Mouse (Mus musculus) gonadal fat pad, adult 2 months (tissue): ENCODE data around the gene Ercc1. TPM values are rescaled to one million over a fixed set of nuclear protein-coding genes. Genes with fewer than 3 reads are reported as not detected.

ENCODE experiments used
- DNase-seq: peaks from one replicate; pipeline ENCODE4 v3.0.0-alpha.2; 2012; ENCODE audit warnings: low read depth
- polyA plus RNA-seq: library from polyadenylated mRNA; depleted of rRNA; stranded (reverse); fragments of >200 nt; gene quantifications from 2 replicates; pipeline ENCODE4 v1.2.3, GENCODE M21; 2012; rRNA removed

The Ercc1 gene
- 49.0 and 57.8 TPM in 2 replicates for polyA plus RNA-seq

- no peak for DNase-seq
Observed at GRCm38 (mm10) chr7:19344237-19344847, at the start of gene Ercc1. Gene Ercc1 (plus strand): TSS chr7:19344778.

GRCm38 (mm10) chr7:19295503-19296185, 48.9 kb upstream of the Ercc1 start:
- DNase-seq, result no peak

GRCm38 (mm10) chr7:19297034-19297433, 47.5 kb upstream of the Ercc1 start:
- DNase-seq, result no peak

GRCm38 (mm10) chr7:19297794-19298193, 46.8 kb upstream of the Ercc1 start:
- DNase-seq, result no peak

GRCm38 (mm10) chr7:19299194-19299593, 45.4 kb upstream of the Ercc1 start:
- DNase-seq, result no peak

GRCm38 (mm10) chr7:19300501-19301421, 43.8 kb upstream of the Ercc1 start:
- DNase-seq, result no peak

GRCm38 (mm10) chr7:19301461-19302263, 42.9 kb upstream of the Ercc1 start:
- no peak for DNase-seq

- DNase-seq, result no peak
Observed at GRCm38 (mm10) chr7:19302264-19303045, 42.1 kb upstream of the Ercc1 start.

GRCm38 (mm10) chr7:19303046-19303305, 41.6 kb upstream of the Ercc1 start:
- DNase-seq, result no peak

- no peak for DNase-seq
Observed at GRCm38 (mm10) chr7:19303770-19304169, 40.8 kb upstream of the Ercc1 start.

GRCm38 (mm10) chr7:19304501-19305412, 39.8 kb upstream of the Ercc1 start:
- DNase-seq, result no peak

GRCm38 (mm10) chr7:19305413-19305735, 39.2 kb upstream of the Ercc1 start:
- no peak for DNase-seq

- no peak for DNase-seq
Observed at GRCm38 (mm10) chr7:19305796-19306765, 38.5 kb upstream of the Ercc1 start.

GRCm38 (mm10) chr7:19306819-19307738, 37.5 kb upstream of the Ercc1 start:
- no peak for DNase-seq

GRCm38 (mm10) chr7:19307739-19308453, 36.7 kb upstream of the Ercc1 start:
- no peak for DNase-seq

- no peak for DNase-seq
Observed at GRCm38 (mm10) chr7:19308454-19309277, 35.9 kb upstream of the Ercc1 start.
